Mouse (Mus musculus) T-helper 17 cell (primary cell): Measurements from ENCODE around the gene Zfp1.
"Not testable (repeated sequence)": the region's sequence is repeated elsewhere in the genome, so short reads cannot be mapped to it uniquely, and the experiment has no call there.

Source experiments
- in situ Hi-C, 2 experiments: fragments of 300-600 bp; cut with MboI, MseI; formaldehyde crosslinking; loops; 1 replicate in 1 of 2; 2 replicates in 1 of 2; pipeline ENCODE4 v1.15.1; 2025; ENCODE audit warnings: high pct_unique_total_duplicates in 2 of 2

The Zfp1 gene

GRCm38 (mm10) chr8:111625694-111626527, 17.3 kb upstream of the Zfp1 start:
- in situ Hi-C loops = loop anchor here in 1 of 2 experiments (5.0 kb wide), 1 partner anchor 99 kb away; no protein-coding TSS in a partner anchor

GRCm38 (mm10) chr8:111626528-111626820, 16.7 kb upstream of the Zfp1 start:
- in situ Hi-C loops = loop anchor here in 1 of 2 experiments (5.0 kb wide), 1 partner anchor 99 kb away; no protein-coding TSS in a partner anchor

GRCm38 (mm10) chr8:111626933-111627332, 16.3 kb upstream of the Zfp1 start:
- in situ Hi-C loops = loop anchor here in 1 of 2 experiments (5.0 kb wide), 1 partner anchor 100 kb away; no protein-coding TSS in a partner anchor

GRCm38 (mm10) chr8:111627923-111628322, 15.3 kb upstream of the Zfp1 start:
- in situ Hi-C loops = loop anchor here in 1 of 2 experiments (5.0 kb wide), 1 partner anchor 101 kb away; no protein-coding TSS in a partner anchor

GRCm38 (mm10) chr8:111628401-111628800, 14.8 kb upstream of the Zfp1 start:
- in situ Hi-C loops = loop anchor here in 1 of 2 experiments (5.0 kb wide), 1 partner anchor 101 kb away; no protein-coding TSS in a partner anchor

- in situ Hi-C loops = loop anchor here in 1 of 2 experiments (5.0 kb wide), 1 partner anchor 102 kb away; no protein-coding TSS in a partner anchor
These were observed 14.2 kb upstream of the Zfp1 start for GRCm38 (mm10) chr8:111628894-111629501.

- in situ Hi-C loops = loop anchor here in 1 of 2 experiments (5.0 kb wide), 1 partner anchor 103 kb away; no protein-coding TSS in a partner anchor
These were observed 13.1 kb upstream of the Zfp1 start, which contains the start of gene Ldhd for GRCm38 (mm10) chr8:111630105-111630521. Gene Ldhd (minus strand): TSS chr8:111630374.

GRCm38 (mm10) chr8:111631589-111631988, 11.6 kb upstream of the Zfp1 start:
- in situ Hi-C loops = loop anchor here in 1 of 2 experiments (5.0 kb wide), 1 partner anchor 104 kb away; no protein-coding TSS in a partner anchor

GRCm38 (mm10) chr8:111632976-111633375, 10.2 kb upstream of the Zfp1 start:
- in situ Hi-C loops = loop anchor here in 1 of 2 experiments (5.0 kb wide), 1 partner anchor 106 kb away; no protein-coding TSS in a partner anchor

GRCm38 (mm10) chr8:111638086-111638485, 5.1 kb upstream of the Zfp1 start:
- in situ Hi-C loops = no loop called here

- in situ Hi-C loops = no loop called here
These were observed 2.1 kb upstream of the Zfp1 start for GRCm38 (mm10) chr8:111641064-111641463.

- in situ Hi-C loops = no loop called here
These were observed 705 bp upstream of the Zfp1 start for GRCm38 (mm10) chr8:111642496-111642895.

- in situ Hi-C loops = no loop called here
These were observed 300 bp upstream of the Zfp1 start for GRCm38 (mm10) chr8:111642939-111643263.

GRCm38 (mm10) chr8:111644286-111645051, 1.3 kb downstream of the Zfp1 start:
- in situ Hi-C loops = not testable (repeated sequence)

- in situ Hi-C loops = no loop called here
These were observed 2.5 kb downstream of the Zfp1 start for GRCm38 (mm10) chr8:111645715-111646114.

- in situ Hi-C loops = no loop called here
These were observed 5.6 kb downstream of the Zfp1 start for GRCm38 (mm10) chr8:111648834-111649233.

- in situ Hi-C loops = no loop called here
These were observed 7.5 kb downstream of the Zfp1 start for GRCm38 (mm10) chr8:111650651-111651050.

- in situ Hi-C loops = no loop called here
These were observed 10.3 kb downstream of the Zfp1 start for GRCm38 (mm10) chr8:111653524-111653923.

- in situ Hi-C loops = no loop called here
These were observed 14.2 kb downstream of the Zfp1 start for GRCm38 (mm10) chr8:111657312-111657854.

GRCm38 (mm10) chr8:111658819-111659423, 15.7 kb downstream of the Zfp1 start:
- in situ Hi-C loops = no loop called here

GRCm38 (mm10) chr8:111662473-111662872, 19.3 kb downstream of the Zfp1 start:
- in situ Hi-C loops = no loop called here
